Mouse (Mus musculus): ENCODE results near the gene Ddx39. TPM values are rescaled to one million over a fixed set of nuclear protein-coding genes. Genes with fewer than 3 reads are reported as not detected.

The Ddx39 gene
- 223 and 253 TPM in 2 replicates for polyA plus RNA-seq (2014; fragmentation: Nextera tagmentation; extraction: Ambion mirVana)

GRCm38 (mm10) chr8:83715031-83715690 lies at the start of gene Ddx39:
Ddx39 (plus strand) TSS chr8:83715177.
- peak within 1 kb of the TSS; percentile 92 for H3K4me3 ChIP-seq (ENCODE audit: low read depth, low read length)
- peak; percentile 98 for DNase-seq (ENCODE audit: low spot score, missing footprints)
- H3K27me3 ChIP-seq (ENCODE audit: control insufficient read depth, insufficient read depth, low read length): no peaks in the 10 kb centered on the region
- H3K9ac ChIP-seq (ENCODE audit: low read length): peak within 1 kb of the TSS; percentile 91
- WGBS: under 1% methylated on average over 63 of the region's 63 CpGs
- no peaks in the 10 kb centered on the region for H3K9me3 ChIP-seq (ENCODE audit: control insufficient read depth, low read length)
- H3K36me3 ChIP-seq (ENCODE audit: control insufficient read depth, insufficient read depth, low read length): peaks cover 8% of the 10 kb centered on the region
- H3K4me1 ChIP-seq (ENCODE audit: control insufficient read depth, insufficient read depth, low read length): peaks cover 11% of the 10 kb centered on the region
- peak; percentile 100 for ATAC-seq (ENCODE audit: low FRiP score)
- H3K27ac ChIP-seq (ENCODE audit: low read depth, low read length): peak within 1 kb of the TSS; percentile 76
- H3K4me2 ChIP-seq: peak within 1 kb of the TSS; percentile 92

DNA sequence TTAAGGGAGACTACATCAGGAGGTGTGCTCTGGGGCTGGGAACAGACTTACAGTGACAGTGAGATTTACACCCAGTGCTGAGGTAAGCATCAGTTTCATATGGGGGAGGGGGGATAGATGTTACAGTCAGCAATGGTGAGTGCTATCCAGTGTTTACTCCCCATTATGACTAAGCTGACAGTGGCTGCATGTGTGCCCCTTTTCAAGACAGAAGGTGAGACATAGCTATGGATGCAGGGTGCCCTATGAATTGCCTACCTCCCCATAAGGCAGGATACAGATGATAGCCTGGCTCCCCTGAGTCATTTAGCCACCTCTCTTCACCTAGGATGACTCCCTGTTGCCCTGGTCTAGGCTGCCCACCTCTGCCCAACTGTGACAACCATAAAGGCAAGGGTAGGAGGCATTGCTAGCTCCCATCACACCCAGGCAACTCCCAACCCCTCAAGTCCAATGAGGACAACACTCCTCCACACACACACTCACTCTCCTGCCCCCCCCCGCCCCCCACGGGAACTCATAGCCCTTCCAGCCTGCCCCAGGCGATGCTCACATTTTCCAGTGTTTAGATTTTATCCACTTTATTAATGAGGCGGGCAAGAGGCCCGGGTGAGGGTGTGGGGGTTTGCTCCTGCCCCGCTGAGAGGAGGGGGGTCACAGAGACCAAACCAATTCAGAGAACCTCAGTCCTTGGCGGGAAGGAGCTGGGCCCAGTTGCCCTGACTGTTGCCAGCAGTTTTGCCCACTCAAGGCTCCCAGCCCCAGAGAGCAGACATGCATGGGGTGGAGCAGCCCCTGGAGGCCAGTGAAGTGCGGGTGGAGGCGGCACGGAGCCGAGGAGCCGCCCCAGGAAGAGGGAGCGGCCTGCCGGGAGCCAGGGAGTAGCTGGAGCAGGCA lies 48.8 kb upstream of the Ddx39 start, which contains the start of gene Ptger1:
TSS of gene Ptger1 (plus strand) at position 710 of the 897 bp plus-strand sequence.
- peaks cover 10% of the 10 kb centered on the region for H3K27me3 ChIP-seq (ENCODE audit: control insufficient read depth, insufficient read depth, low read length)
- H3K27ac ChIP-seq (ENCODE audit: low read depth, low read length): no peak within 1 kb of the TSS
- DNase-seq (ENCODE audit: low spot score, missing footprints) (no peak), ATAC-seq (ENCODE audit: low FRiP score) (no peak)
- 52% methylated on average over 14 of the region's 14 CpGs for WGBS
- peaks cover 11% of the 10 kb centered on the region for H3K4me1 ChIP-seq (ENCODE audit: control insufficient read depth, insufficient read depth, low read length)
- H3K9ac ChIP-seq (ENCODE audit: low read length): no peak within 1 kb of the TSS
- no peak within 1 kb of the TSS for H3K4me3 ChIP-seq (ENCODE audit: low read depth, low read length)
- H3K36me3 ChIP-seq (ENCODE audit: control insufficient read depth, insufficient read depth, low read length): peaks cover 5% of the 10 kb centered on the region
- no peak within 1 kb of the TSS for H3K4me2 ChIP-seq
- H3K9me3 ChIP-seq (ENCODE audit: control insufficient read depth, low read length): no peaks in the 10 kb centered on the region

- Histone ChIP-seq H3K4me1 (ENCODE audit: control insufficient read depth, insufficient read depth, low read length) (peaks cover 8% of the 10 kb centered on the region), H3K27me3 (ENCODE audit: control insufficient read depth, insufficient read depth, low read length) (peaks cover 10% of the 10 kb centered on the region), H3K9ac (ENCODE audit: low read length) (no peak overlapping the region), H3K36me3 (ENCODE audit: control insufficient read depth, insufficient read depth, low read length) (peaks cover 9% of the 10 kb centered on the region), H3K27ac (ENCODE audit: low read depth, low read length) (no peak overlapping the region), H3K4me3 (ENCODE audit: low read depth, low read length) (no peak overlapping the region), H3K9me3 (ENCODE audit: control insufficient read depth, low read length) (no peaks in the 10 kb centered on the region), H3K4me2 (no peak overlapping the region)
- ATAC-seq (ENCODE audit: low FRiP score): no peak
- DNase-seq (ENCODE audit: low spot score, missing footprints): no peak
- WGBS: 96% methylated on average over 3 of the region's 3 CpGs
These were observed 48.1 kb upstream of the Ddx39 start for GRCm38 (mm10) chr8:83666866-83667234.

- no peak for ATAC-seq (ENCODE audit: low FRiP score)
- Histone ChIP-seq H3K27me3 (ENCODE audit: control insufficient read depth, insufficient read depth, low read length) (peaks cover 10% of the 10 kb centered on the region), H3K4me3 (ENCODE audit: low read depth, low read length) (no peak overlapping the region), H3K27ac (ENCODE audit: low read depth, low read length) (no peak overlapping the region), H3K4me2 (no peak overlapping the region), H3K36me3 (ENCODE audit: control insufficient read depth, insufficient read depth, low read length) (peaks cover 9% of the 10 kb centered on the region), H3K9me3 (ENCODE audit: control insufficient read depth, low read length) (no peaks in the 10 kb centered on the region), H3K9ac (ENCODE audit: low read length) (no peak overlapping the region), H3K4me1 (ENCODE audit: control insufficient read depth, insufficient read depth, low read length) (peaks cover 8% of the 10 kb centered on the region)
- no peak for DNase-seq (ENCODE audit: low spot score, missing footprints)
- 81% methylated on average over 10 of the region's 10 CpGs for whole genome bisulfite sequencing
These were observed 47.5 kb upstream of the Ddx39 start for GRCm38 (mm10) chr8:83667526-83667925.

GRCm38 (mm10) chr8:83668010-83668916 lies 46.7 kb upstream of the Ddx39 start:
- H3K4me2 ChIP-seq: peak overlapping the region; percentile 66
- peak; percentile 75 for ATAC-seq (ENCODE audit: low FRiP score)
- H3K4me1 ChIP-seq (ENCODE audit: control insufficient read depth, insufficient read depth, low read length): peaks cover 8% of the 10 kb centered on the region
- H3K36me3 ChIP-seq (ENCODE audit: control insufficient read depth, insufficient read depth, low read length): peaks cover 9% of the 10 kb centered on the region
- DNase-seq (ENCODE audit: low spot score, missing footprints): peak; percentile 98
- 26% methylated on average over 80 of the region's 80 CpGs for WGBS
- H3K4me3 ChIP-seq (ENCODE audit: low read depth, low read length): peak overlapping the region; percentile 32
- no peak overlapping the region for H3K27ac ChIP-seq (ENCODE audit: low read depth, low read length)
- no peaks in the 10 kb centered on the region for H3K9me3 ChIP-seq (ENCODE audit: control insufficient read depth, low read length)
- peaks cover 10% of the 10 kb centered on the region for H3K27me3 ChIP-seq (ENCODE audit: control insufficient read depth, insufficient read depth, low read length)
- peak overlapping the region; percentile 64 for H3K9ac ChIP-seq (ENCODE audit: low read length)

GRCm38 (mm10) chr8:83669013-83669412 lies 46.0 kb upstream of the Ddx39 start:
- peaks cover 10% of the 10 kb centered on the region for H3K27me3 ChIP-seq (ENCODE audit: control insufficient read depth, insufficient read depth, low read length)
- ATAC-seq (ENCODE audit: low FRiP score): peak; percentile 22; the same call in 1 of the 2 replicates
- H3K4me1 ChIP-seq (ENCODE audit: control insufficient read depth, insufficient read depth, low read length): peaks cover 8% of the 10 kb centered on the region
- H3K36me3 ChIP-seq (ENCODE audit: control insufficient read depth, insufficient read depth, low read length): peaks cover 9% of the 10 kb centered on the region
- no peak overlapping the region for H3K27ac ChIP-seq (ENCODE audit: low read depth, low read length)
- H3K4me2 ChIP-seq: no peak overlapping the region
- no peak overlapping the region for H3K4me3 ChIP-seq (ENCODE audit: low read depth, low read length)
- H3K9me3 ChIP-seq (ENCODE audit: control insufficient read depth, low read length): no peaks in the 10 kb centered on the region
- WGBS: 81% methylated on average over 16 of the region's 16 CpGs
- no peak overlapping the region for H3K9ac ChIP-seq (ENCODE audit: low read length)
- DNase-seq (ENCODE audit: low spot score, missing footprints): no peak

DNA sequence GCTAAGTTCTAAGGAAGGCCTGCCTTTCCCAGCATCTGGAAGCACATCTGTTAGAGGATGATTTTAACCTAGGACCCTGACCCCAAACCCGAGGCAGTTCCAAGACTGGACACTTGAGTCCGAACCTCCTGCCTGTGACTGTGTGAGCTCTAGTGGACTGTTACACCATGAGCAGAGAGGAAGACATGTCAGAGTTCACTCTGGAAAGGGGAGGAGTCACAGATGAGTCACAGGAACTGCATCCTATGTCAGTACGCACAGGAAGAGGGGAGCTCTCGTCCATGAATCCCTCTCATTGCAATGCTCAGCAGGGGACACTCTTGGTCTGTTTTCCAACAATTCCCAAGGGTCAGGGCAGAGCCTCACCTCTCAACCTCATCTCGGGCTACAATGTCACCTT lies 42.0 kb upstream of the Ddx39 start:
- Histone ChIP-seq H3K4me1 (ENCODE audit: control insufficient read depth, insufficient read depth, low read length) (peaks cover 6% of the 10 kb centered on the region), H3K9ac (ENCODE audit: low read length) (no peak overlapping the region), H3K27ac (ENCODE audit: low read depth, low read length) (no peak overlapping the region), H3K9me3 (ENCODE audit: control insufficient read depth, low read length) (no peaks in the 10 kb centered on the region), H3K4me2 (no peak overlapping the region), H3K27me3 (ENCODE audit: control insufficient read depth, insufficient read depth, low read length) (peaks cover 5% of the 10 kb centered on the region), H3K36me3 (ENCODE audit: control insufficient read depth, insufficient read depth, low read length) (peaks cover 9% of the 10 kb centered on the region), H3K4me3 (ENCODE audit: low read depth, low read length) (no peak overlapping the region)
- ATAC-seq (ENCODE audit: low FRiP score): no peak
- WGBS: 61% methylated on average over 5 of the region's 5 CpGs
- DNase-seq (ENCODE audit: low spot score, missing footprints): no peak

GRCm38 (mm10) chr8:83674497-83674896 lies 40.5 kb upstream of the Ddx39 start:
- ATAC-seq (ENCODE audit: low FRiP score) (no peak), DNase-seq (ENCODE audit: low spot score, missing footprints) (no peak)
- no peak overlapping the region for H3K27ac ChIP-seq (ENCODE audit: low read depth, low read length)
- no peak overlapping the region for H3K4me3 ChIP-seq (ENCODE audit: low read depth, low read length)
- H3K4me1 ChIP-seq (ENCODE audit: control insufficient read depth, insufficient read depth, low read length): no peaks in the 10 kb centered on the region
- no peak overlapping the region for H3K9ac ChIP-seq (ENCODE audit: low read length)
- H3K27me3 ChIP-seq (ENCODE audit: control insufficient read depth, insufficient read depth, low read length): no peaks in the 10 kb centered on the region
- H3K4me2 ChIP-seq: no peak overlapping the region
- H3K36me3 ChIP-seq (ENCODE audit: control insufficient read depth, insufficient read depth, low read length): peaks cover 11% of the 10 kb centered on the region
- no peaks in the 10 kb centered on the region for H3K9me3 ChIP-seq (ENCODE audit: control insufficient read depth, low read length)
- 94% methylated on average over 5 of the region's 5 CpGs for WGBS
